ENCODE assay signal across 9 mouse cellular contexts in the genomic region with DNA sequence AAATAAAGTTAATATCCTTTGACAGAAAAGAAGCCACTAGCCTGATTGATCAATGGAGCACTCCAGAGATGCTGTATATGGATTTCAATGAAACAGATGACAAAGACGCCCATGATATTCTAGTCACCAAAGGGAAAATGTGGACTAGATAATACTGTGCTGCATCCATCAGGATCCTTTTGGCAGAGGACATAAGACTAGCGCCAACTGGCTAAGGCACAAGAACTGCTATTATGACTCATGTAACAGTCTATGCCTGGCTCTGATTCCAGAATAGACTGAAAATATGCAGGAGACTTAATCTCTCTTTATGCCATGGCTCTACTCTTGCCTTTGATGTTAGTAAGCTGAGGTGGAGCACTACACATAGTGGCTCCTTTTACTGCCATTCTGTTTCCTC.
DNase-seq lines count a peak whose midpoint lies in the region; ATAC-seq and TF ChIP-seq lines count a peak whose summit lies in the region.
"Had no signal": no experiment of that assay in that cellular context is flagged by ENCODE, and none has a peak within 500 bp of the region (broad histone marks: within the 10 kb centered on the region; RNA-seq: fewer than 3 reads in every experiment).

No protein-coding gene starts in this region.

- no peaks in the 10 kb centered on the region; the same call in 1 of the 2 replicates for H3K4me1 ChIP-seq in lung, embryonic 14.5 days (ENCODE audit: insufficient read depth)
- no peaks in the 10 kb centered on the region for H3K4me1 ChIP-seq in midbrain, embryonic 14.5 days (ENCODE audit: control insufficient read depth, insufficient read depth, low read length)

- ATAC-seq in lung, embryonic 14.5 days (ENCODE audit: insufficient read depth), result no peak
- no peak for ATAC-seq in midbrain, embryonic 14.5 days (ENCODE audit: low FRiP score, low TSS enrichment)

- H3K36me3 ChIP-seq in lung, embryonic 14.5 days (ENCODE audit: insufficient read depth), result no peaks in the 10 kb centered on the region
- no peaks in the 10 kb centered on the region for H3K36me3 ChIP-seq in midbrain, embryonic 14.5 days (ENCODE audit: control insufficient read depth, insufficient read depth, low read length)

- H3K9me3 ChIP-seq in lung, embryonic 14.5 days (ENCODE audit: low read depth, low read length), result no peaks in the 10 kb centered on the region
- no peaks in the 10 kb centered on the region for H3K9me3 ChIP-seq in midbrain, embryonic 14.5 days (ENCODE audit: control insufficient read depth, low read length)

- no peak overlapping the region for H3K27ac ChIP-seq in lung, embryonic 14.5 days (ENCODE audit: low read depth)
- H3K27ac ChIP-seq in midbrain, embryonic 14.5 days (replicated peaks; ENCODE audit: low read depth, low read length), result no peak overlapping the region
- H3K27ac ChIP-seq: macrophage had no signal

- no peak overlapping the region for H3K4me3 ChIP-seq in lung, embryonic 14.5 days (ENCODE audit: low read depth, low read length)
- H3K4me3 ChIP-seq in midbrain, embryonic 14.5 days (replicated peaks; ENCODE audit: low read depth, low read length), result no peak overlapping the region

- peak; percentile 3 for DNase-seq in lung, embryonic 14.5 days
- no peak for DNase-seq in lung, postnatal 14 days
- peak; percentile 32 for DNase-seq in cerebellum, adult 8-10 months
- peak; percentile 7 to 10 for DNase-seq in frontal cortex, postnatal 10 days (ENCODE audit: low spot score in 2 of 2)
- DNase-seq in left cerebral cortex, postnatal 25 days (ENCODE audit: low spot score in 2 of 2), result peak; percentile 31 to 89
- DNase-seq in T-cell, adult 2 months (ENCODE audit: low spot score), result no peak
- DNase-seq in embryo, embryonic 9.5 days (ENCODE audit: extremely low spot score), result no peak
- no peak for DNase-seq in midbrain, embryonic 14.5 days

- 89% methylated on average over 2 of the region's 2 CpGs for WGBS in lung, embryonic 14.5 days
- WGBS in midbrain, embryonic 14.5 days, result 89% methylated on average over 2 of the region's 2 CpGs

- no peak overlapping the region for H3K9ac ChIP-seq in lung, embryonic 14.5 days
- no peak overlapping the region for H3K9ac ChIP-seq in midbrain, embryonic 14.5 days (replicated peaks; ENCODE audit: low read length)

- no peak overlapping the region for H3K4me2 ChIP-seq in lung, embryonic 14.5 days
- no peak overlapping the region for H3K4me2 ChIP-seq in midbrain, embryonic 14.5 days (ENCODE audit: low read length)

- TF ChIP-seq CTCF in lung, embryonic 14.5 days (IDR thresholded peaks at IDR 0.05; ENCODE audit: low read depth), result no peak

- no peaks in the 10 kb centered on the region for H3K27me3 ChIP-seq in lung, embryonic 14.5 days (ENCODE audit: insufficient read depth, low read length)
- no peaks in the 10 kb centered on the region for H3K27me3 ChIP-seq in midbrain, embryonic 14.5 days (ENCODE audit: control insufficient read depth, insufficient read depth, low read length)

- intact Hi-C loops in left cerebral cortex, postnatal 25 days (cut with DNase I), result no loop called here

Comparison
In these comparisons a context has a peak if more than half of its experiments do, and no peak if none do; other contexts are left out.
1. DNase-seq: peak in lung, embryonic 14.5 days (single experiment), cerebellum, adult 8-10 months (single experiment), frontal cortex, postnatal 10 days (2 of 2) and left cerebral cortex, postnatal 25 days (2 of 2); none in lung, postnatal 14 days (single experiment), T-cell, adult 2 months (single experiment), embryo, embryonic 9.5 days (single experiment) and midbrain, embryonic 14.5 days (single experiment).